Mouse (Mus musculus) erythroblast, adult 5-6 weeks (primary cell): ENCODE measurements around the gene Ccnq. TPM values are rescaled to one million over a fixed set of nuclear protein-coding genes. Genes with fewer than 3 reads are reported as not detected.
"Not testable (repeated sequence)": the region's sequence is repeated elsewhere in the genome, so short reads cannot be mapped to it uniquely, and the experiment has no call there.

Experiments used
- ATAC-seq: replicated peaks from 2 replicates; pipeline ENCODE4 v1.8.0; 2016; ENCODE audit warnings: moderate number of reproducible peaks, mild to moderate bottlenecking, moderate TSS enrichment, inconsistent platforms; ENCODE audit not compliant: poor library complexity, low FRiP score, severe bottlenecking
- total RNA-seq, 2 experiments: library from RNA; stranded (forward) in 1 of 2; stranded (reverse) in 1 of 2; fragments of 150-400 nt in 1 of 2; fragments of 200-764, 138-1000 nt in 1 of 2; gene quantifications; 2 replicates each; pipeline versions ENCODE4 v1.2.3 to v1.2.4; 2015 to 2017; ENCODE audit warnings: low replicate concordance in 2 of 2

The Ccnq gene
- total RNA-seq, 2 experiments from 2014 or later, result 6.6 to 16.7 TPM

- no peak for ATAC-seq
These were observed 13.3 kb upstream of the Ccnq start for GRCm38 (mm10) chr11:78764820-78765219.

- ATAC-seq, result no peak
These were observed 12.8 kb upstream of the Ccnq start for GRCm38 (mm10) chr11:78764304-78764703.

GRCm38 (mm10) chr11:78762201-78762600 is 10.7 kb upstream of the Ccnq start:
- no peak for ATAC-seq

- no peak for ATAC-seq
These were observed 9.6 kb upstream of the Ccnq start for GRCm38 (mm10) chr11:78761086-78761485.

- no peak for ATAC-seq
These were observed 3.8 kb upstream of the Ccnq start for GRCm38 (mm10) chr11:78755299-78755698.

GRCm38 (mm10) chr11:78754177-78754576 is 2.6 kb upstream of the Ccnq start:
- not testable (repeated sequence) for ATAC-seq

GRCm38 (mm10) chr11:78753183-78753582 is 1.7 kb upstream of the Ccnq start:
- ATAC-seq, result no peak

GRCm38 (mm10) chr11:78751843-78752203 is 294 bp upstream of the Ccnq start:
- ATAC-seq, result peak; percentile 18; the same call in 1 of the 2 replicates

- ATAC-seq, result no peak
These were observed 5.3 kb downstream of the Ccnq start for GRCm38 (mm10) chr11:78746264-78746663.

- ATAC-seq, result no peak
These were observed 6.1 kb downstream of the Ccnq start for GRCm38 (mm10) chr11:78745475-78745874.

GRCm38 (mm10) chr11:78742461-78742860 is 9.1 kb downstream of the Ccnq start:
- ATAC-seq, result no peak

- no peak for ATAC-seq
These were observed 9.6 kb downstream of the Ccnq start for GRCm38 (mm10) chr11:78741958-78742357.

GRCm38 (mm10) chr11:78739361-78739760 is 12.2 kb downstream of the Ccnq start:
- no peak for ATAC-seq

GRCm38 (mm10) chr11:78736877-78737408 is 14.6 kb downstream of the Ccnq start:
- ATAC-seq, result no peak

GRCm38 (mm10) chr11:78735168-78735567 is 16.4 kb downstream of the Ccnq start:
- ATAC-seq, result no peak

GRCm38 (mm10) chr11:78732619-78733018 is 18.9 kb downstream of the Ccnq start:
- peak; percentile 64 for ATAC-seq

GRCm38 (mm10) chr11:78730902-78731301 is 20.6 kb downstream of the Ccnq start:
- ATAC-seq, result no peak

GRCm38 (mm10) chr11:78728041-78728440 is 23.5 kb downstream of the Ccnq start:
- no peak for ATAC-seq

- ATAC-seq, result no peak
These were observed 25.2 kb downstream of the Ccnq start for GRCm38 (mm10) chr11:78726366-78726765.

- ATAC-seq, result no peak
These were observed 26.7 kb downstream of the Ccnq start for GRCm38 (mm10) chr11:78724792-78725191.

- ATAC-seq, result no peak
These were observed 30.1 kb downstream of the Ccnq start for GRCm38 (mm10) chr11:78721419-78721818.

GRCm38 (mm10) chr11:78717655-78718054 is 33.9 kb downstream of the Ccnq start:
- ATAC-seq, result no peak
